Mouse (Mus musculus) adrenal gland, adult (tissue): Measurements from ENCODE around the gene Lrrc10.
"Not testable (repeated sequence)": the region's sequence is repeated elsewhere in the genome, so short reads cannot be mapped to it uniquely, and the experiment has no call there.

ENCODE experiments used
- DNase-seq, 2 experiments: peaks; one replicate each; pipeline ENCODE4 v3.0.0; 2022 to 2023; ENCODE audit warnings: low spot score in 1 of 2; ENCODE audit not compliant: inconsistent age in 2 of 2

The Lrrc10 gene

DNA sequence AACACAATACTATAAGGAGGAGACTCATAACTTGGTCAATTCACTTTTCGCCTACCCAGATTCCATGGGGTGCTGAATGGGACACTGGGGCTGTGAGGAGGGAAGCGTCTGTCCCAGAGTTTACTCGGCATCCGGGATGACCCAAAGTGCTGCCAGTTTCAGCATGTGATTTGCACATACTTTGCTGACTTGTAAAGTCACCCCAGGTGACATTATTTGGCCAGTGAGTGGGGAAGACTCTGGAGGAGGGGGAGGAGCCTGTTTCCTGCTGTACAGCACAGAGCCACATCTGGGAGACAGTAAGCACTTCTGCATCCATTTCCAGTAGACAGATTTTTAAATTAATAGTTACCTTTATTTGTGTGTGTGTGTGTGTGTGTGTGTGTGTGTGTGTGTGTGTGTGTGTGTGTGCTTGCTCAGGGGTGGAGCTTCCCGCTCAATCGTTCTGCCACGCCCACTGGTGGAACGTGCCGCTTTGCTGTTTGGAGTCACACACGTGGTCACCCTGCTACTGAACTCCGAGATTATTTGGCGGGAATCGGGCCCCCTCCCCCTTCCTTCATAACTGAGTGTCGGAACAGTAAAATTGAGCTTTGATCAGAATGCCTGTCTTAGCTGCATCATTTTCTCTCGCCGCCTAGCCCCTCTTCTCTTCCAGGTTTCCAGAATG lies 1.5 kb upstream of the Lrrc10 start:
- DNase-seq: not testable (repeated sequence)

DNA sequence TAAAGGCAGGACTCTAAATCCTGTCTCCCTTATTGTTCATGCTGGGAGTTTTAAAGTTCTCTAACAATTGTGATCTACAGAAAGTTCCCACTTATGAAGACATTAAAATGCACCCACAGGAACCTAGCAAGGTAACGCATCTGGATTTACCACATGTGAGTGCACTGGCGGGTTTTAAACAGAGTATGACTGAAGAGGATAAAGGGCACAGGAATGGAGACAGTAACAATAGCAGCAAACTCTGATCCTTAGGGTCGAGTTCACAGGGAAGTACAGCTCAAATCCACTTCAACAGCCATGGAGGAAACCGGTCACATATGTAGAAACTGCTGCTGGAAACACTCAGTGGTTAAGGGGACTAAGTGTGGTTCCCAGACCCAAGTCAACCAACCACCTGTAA lies 4.1 kb downstream of the Lrrc10 start:
- no peak for DNase-seq

DNA sequence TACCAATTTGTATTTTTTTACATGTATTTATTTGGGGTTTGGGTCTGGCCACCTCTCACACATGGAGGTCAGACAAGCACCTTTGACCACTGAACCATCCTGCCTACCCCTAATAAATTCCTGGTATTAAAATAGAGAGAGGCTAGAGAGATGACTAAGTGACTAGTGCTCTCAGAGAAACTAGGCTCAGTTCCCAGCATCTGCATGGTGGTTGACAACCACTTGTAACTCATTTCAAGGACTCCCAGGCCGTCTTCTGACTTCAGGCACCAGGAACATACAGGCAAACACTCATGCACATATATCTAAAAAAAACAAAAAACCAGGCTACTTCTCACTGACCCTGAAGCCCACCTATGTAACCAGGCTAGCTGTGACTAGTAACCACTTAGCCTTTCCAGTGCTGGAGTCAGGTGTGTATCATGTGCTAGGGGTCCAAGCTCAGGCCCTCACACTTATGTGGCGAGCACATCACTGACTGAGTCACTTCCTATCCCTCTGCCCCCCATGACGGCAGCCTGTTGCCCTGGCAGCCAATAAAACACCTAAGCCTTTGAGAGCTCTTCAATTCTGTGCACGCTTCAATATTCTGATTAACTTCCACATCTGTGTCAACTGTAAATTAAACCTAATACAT lies 4.9 kb downstream of the Lrrc10 start:
- DNase-seq: peak; percentile 57 to 76

DNA sequence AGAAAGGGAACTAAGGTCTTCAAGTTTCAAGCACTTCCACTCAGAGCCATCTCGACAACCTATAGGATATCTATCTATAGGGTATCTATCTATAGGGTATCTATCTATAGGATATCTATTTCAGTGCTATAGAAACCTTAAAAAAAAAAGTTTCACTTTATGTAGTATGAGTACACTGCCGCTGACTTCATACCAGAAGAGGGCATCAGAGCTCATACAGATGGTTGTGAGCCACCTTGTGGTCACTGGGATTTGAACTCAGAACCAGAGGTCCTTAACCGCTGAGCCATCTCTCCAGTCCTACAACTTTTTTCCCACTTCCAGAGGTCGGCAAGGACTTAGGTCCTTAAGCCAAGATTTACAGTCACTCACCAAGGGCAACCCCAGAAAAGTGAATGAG lies 10.5 kb downstream of the Lrrc10 start:
- no peak for DNase-seq

DNA sequence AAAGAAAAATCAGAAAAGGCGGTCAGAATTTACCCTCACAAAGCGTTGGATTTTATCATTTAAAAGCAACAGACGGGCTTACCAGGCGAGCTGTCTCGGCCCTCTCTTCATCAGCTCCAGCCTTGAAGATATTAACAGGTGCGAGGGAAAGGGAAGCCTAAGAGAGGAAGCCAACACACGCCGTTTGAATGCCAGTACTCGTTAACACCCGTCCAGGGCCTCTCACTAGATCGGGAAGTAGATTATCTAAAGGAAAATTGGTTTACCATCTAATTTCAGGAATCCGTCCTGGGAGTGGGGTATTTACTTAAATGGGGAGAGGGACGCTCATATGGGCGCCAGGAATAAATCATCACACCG lies 17.7 kb downstream of the Lrrc10 start:
- no peak for DNase-seq

DNA sequence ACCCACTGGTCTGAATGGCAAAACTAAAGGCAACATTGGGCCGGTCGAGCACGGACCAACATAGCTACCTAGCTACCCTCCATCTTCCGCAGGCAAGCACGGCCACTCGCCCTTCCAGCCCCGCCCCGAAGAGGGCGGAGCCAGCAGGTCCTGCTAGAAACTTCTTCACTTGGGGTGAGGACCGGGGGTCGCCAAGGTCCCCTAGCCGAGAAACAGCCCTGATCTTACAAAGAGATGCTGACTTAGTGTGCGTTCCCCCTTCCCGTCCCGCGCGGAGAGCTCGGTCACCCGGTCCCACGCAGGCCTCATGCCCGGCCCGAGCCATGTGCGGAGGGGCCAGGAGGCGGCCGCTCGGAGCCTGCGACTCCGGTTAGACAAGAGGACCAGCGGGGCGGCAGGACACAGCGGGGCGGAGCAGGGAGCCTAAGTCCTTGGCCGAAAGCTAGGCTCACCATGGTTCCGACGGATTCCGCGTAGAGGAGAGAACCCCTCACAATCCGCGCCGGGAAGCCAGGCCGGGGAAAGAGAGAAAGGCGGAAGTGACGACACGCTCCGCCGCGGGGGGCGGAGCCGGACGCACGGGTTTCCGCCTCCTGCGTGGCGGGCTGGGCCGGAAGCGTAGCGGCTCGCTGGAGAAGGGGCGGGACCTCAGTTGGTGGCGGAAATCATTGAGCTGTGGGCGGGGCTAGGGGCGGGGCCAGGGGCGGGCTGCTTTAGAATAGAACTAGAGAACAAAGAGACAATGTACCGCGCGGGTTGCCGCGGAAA lies 18.3 kb downstream of the Lrrc10 start, which contains the start of gene Cct2:
Gene Cct2 (minus strand): TSS at position 561 of the 768 bp plus-strand sequence.
- DNase-seq: peak; percentile 92 to 96

DNA sequence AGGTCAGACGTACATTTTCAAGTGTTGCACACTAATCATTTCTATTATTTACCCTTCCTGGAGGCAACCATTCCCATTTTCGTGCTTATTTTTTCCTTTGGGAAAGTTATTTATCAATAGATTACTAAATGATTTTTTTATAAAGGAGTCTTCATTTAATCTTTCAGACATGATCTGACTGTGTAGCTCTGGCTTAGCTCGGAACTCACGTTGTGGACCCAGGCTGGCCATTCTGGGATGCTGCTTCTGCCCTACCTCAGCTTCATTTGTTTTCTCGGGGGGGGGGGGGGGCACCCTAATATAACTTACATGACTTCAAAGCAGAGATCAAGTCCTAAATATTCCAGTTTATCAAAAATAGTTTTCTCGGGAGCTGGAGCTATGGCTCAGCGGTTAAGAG lies 18.9 kb downstream of the Lrrc10 start:
- no peak for DNase-seq

DNA sequence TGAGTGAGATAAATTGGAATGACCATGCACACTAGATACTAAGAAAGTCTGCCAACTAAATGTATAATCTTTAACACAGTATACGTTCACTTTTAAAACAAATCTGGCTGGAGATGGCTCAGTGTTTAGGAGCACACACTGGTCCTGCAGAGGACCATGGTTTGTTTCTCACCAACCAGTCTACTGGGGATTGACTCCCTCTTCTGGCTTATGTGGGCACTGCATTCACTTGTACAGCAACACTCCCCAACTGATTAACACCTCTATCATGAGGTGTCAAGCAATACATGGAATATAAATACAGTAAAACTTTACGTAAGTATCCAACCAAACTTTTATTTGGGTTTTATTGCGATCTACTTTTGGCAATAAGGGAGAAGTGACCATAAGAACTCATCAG lies 24.0 kb downstream of the Lrrc10 start:
- DNase-seq: no peak

DNA sequence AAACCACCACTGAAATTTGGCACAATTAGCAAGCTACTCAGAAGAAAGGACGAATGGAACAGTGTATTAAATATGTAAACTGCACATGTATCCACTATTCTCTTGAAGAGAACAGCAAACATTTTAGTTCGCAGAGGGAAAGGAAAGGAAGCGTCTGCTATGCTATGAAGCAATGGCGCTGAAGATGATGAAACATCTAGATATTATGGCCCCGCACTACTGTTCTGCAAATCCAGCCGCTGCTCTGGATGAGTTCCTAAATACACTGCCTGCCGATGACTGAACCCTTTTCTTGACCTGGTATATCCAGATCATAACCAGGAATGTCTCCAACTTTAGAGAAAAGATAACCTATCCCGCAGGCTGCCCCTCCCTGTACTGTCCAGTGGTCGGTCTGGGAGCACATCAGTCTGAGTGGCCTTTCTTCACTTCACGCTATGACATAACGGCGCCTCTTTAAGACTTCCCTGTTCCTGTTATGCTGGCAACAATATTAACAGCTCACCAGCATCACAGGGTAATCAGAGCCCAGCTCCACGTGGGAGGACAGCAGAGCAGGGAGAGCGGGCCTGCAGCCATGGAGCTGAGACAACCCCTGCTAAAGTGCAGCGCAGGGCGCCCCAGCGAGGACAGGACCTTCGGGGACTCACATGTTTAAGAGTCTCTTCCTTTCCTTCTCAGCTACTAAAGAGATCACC lies 27.2 kb downstream of the Lrrc10 start:
- no peak for DNase-seq

DNA sequence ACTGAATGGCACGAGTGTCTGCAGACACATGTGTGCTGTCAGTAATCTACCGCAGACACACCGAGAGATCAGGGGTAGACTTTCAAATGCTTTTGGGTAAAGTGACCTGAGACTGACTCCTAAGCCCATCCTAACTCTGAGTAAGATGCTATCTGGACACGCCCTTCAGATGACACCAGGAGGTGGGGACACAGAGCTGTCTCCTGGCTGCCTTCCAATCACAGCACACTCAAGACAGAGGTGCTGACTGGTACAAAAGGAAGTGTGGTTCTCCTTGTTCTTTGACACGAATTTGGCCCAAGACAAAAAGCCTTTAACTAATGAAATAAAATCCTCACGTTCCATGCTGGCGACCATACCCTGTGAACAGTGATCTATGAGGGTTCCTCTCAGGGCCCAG lies 28.0 kb downstream of the Lrrc10 start:
- no peak for DNase-seq

DNA sequence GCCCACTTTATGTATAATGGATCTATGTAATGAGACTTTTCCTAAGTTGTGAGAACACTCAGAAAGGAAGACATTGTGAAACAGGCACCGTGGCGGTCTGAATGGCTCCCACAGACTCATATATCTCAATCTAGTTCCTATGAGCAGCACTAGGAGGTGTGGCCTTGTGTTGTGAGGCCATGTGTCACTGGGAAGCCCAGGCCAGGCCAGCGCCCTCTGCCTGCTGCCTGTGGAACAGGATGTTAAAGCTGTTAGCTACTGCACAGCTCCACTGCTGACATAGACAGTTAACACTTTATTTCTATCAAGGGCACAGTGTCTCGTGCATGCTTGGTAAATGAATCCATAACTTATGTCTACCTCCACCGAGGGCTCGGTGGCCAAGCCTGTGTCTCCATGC lies 33.1 kb downstream of the Lrrc10 start:
- peak; percentile 33 to 74 for DNase-seq

DNA sequence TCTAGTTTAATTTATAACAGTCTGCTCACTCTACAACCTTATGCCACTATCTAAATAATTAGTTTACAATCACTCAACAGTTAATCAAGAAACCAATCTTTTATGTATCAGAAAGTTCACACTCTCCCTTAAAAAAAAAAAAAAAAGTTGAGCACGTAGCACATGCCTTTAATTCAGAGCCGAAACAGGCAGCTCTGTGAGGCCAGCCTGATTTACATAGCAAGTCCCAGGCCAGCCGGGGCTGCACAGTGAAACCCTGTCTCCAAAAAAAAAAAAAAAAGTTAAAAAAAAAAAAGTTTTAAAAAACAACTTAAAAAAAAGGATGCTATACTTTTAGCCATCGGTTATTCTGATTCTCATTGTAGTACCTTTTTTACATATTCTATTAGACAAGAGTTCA lies 36.2 kb downstream of the Lrrc10 start:
- DNase-seq: no peak

DNA sequence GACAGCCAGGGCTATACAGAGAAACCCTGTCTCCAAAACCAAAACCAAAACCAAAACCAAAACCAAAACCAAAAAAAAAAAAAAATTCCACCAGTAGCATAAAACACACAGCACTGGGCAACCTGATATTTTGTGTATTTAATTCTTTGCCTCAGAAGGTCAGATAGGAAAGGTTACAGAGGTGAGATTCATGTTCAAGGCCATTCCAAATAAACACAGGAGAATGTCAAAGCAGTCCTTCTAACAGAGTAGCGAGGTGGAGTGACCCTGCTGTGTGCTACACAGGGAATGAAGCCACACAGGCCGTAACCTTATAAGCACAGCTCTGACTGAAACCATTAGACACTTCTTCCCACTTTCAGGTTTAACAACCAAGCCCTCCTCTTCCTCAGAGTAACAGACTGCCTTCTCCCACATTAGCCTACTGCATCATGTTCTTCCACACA lies 36.8 kb downstream of the Lrrc10 start:
- DNase-seq: peak in 1 of 2 experiments; percentile 53

DNA sequence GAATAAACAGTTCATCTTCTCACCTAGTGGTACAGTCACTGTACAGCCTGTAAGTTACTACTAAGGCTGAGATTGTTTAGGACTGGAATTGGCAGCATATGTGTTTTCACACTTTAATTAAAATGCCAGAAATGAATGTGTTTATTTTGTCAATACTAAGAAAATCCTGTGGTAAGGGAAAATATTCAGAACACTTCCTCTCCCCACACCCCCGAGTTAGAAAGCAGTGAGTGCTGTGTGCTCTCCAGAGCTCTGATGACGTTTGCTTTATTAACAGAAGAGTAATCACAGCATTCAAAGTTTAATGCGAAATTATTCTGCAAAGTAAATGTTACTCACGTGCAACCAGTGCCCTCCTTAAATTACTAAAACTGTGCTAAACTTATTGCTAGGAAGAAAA lies 44.5 kb downstream of the Lrrc10 start:
- DNase-seq: no peak

DNA sequence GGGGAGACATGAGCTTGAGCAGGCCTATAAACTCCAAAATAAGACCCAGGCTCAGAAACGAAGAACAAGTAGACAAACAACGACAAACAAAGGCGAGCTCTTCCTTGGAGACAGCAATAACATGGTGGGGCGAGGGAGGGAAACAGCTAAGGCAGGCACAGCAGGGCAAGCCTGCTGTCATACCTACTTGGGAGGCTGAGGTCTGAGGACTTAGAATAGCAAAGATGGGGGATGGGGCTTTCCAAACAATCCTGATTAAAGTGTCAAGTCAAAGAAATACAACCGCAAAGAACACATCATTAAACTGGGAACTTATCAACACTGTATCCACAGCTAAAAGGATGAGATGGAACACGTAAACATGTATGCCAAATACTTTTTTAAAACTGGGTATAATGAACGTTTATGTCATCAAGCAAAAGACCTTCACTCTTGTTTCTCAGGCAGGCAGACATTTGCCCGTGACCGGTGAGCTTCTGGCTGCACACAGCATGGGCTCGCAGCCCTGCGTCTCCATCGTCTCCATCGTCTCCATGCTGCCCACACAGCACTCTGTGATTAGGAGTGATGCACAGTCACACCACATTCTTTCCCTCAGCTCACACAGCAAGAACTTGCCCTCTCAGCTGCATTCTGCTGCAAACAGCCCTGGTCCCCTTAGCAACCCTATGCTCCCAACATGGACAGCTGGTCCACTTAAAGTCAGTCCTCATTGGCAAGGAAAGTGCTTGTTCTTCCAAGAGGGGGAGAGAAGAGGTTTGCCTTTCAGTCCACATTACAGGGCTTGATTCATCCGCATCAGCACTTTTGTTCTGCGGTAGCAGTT lies 49.6 kb downstream of the Lrrc10 start:
- no peak for DNase-seq

DNA sequence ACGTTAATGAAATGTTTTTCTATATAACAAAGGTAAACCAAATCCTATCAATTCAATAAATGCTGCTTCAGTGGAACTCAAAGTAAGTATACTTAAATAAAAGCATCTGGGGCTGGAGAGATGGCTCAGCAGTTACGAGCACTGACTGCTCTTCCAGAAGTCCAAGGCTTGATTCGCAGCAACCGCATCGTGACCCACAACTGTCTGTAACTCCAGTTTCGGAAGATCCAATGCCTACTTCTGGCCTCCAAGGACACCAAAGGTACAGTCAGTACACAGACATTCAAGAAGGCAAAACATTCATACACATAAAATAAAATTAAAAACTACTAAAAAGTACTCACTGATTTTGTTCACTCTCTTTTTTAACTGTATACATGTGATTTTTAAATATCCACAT lies 51.0 kb downstream of the Lrrc10 start:
- peak; percentile 45 to 67 for DNase-seq
